Mouse (Mus musculus) C2C12 (cell line): ENCODE data around the gene Snx12.
"Not testable (repeated sequence)": the region's sequence is repeated elsewhere in the genome, so short reads cannot be mapped to it uniquely, and the experiment has no call there.

Source experiments
- CTCF ChIP-seq: IDR thresholded peaks from one replicate; pipeline ENCODE4 v1.5.1; 2011; ENCODE audit not compliant: control insufficient read depth, insufficient read depth, insufficient read length
- MAX ChIP-seq: IDR thresholded peaks from one replicate; pipeline ENCODE4 v1.6.1; 2011; ENCODE audit warnings: mild to moderate bottlenecking, control low read depth
- MYOD1 ChIP-seq: IDR thresholded peaks from one replicate; pipeline ENCODE4 v1.6.1; 2011; ENCODE audit warnings: low read depth; ENCODE audit not compliant: control insufficient read depth, insufficient read length
- USF1 ChIP-seq: IDR thresholded peaks from one replicate; pipeline ENCODE4 v1.6.1; 2011; ENCODE audit warnings: low read depth, mild to moderate bottlenecking, control low read depth, moderate library complexity

- TF ChIP-seq USF1, CTCF, MYOD1, MAX: not testable (repeated sequence)
These were observed 137.2 kb downstream of the Snx12 start for GRCm38 (mm10) chrX:101085211-101085610.
